Mouse (Mus musculus) spleen, adult 2 months (tissue): ENCODE measurements around the gene Coq10b. TPM values are rescaled to one million over a fixed set of nuclear protein-coding genes. Genes with fewer than 3 reads are reported as not detected.

Experiments used
- DNase-seq, 2 experiments: peaks; one replicate each; pipeline versions ENCODE4 v3.0.0 to v3.0.0-alpha.2; 2012 to 2021; ENCODE audit warnings: low spot score in 2 of 2, low read depth in 1 of 2
- H3K27ac ChIP-seq: fragments of 200-500 bp; 2 replicates; pipeline ENCODE4 v1.5.1; 2012; ENCODE audit warnings: low read length, inconsistent platforms; ENCODE audit not compliant: insufficient read depth
- H3K27me3 ChIP-seq: fragments of 200-500 bp; 2 replicates; pipeline ENCODE4 v1.6.1; 2012; ENCODE audit warnings: mild to moderate bottlenecking, moderate library complexity, low read length, inconsistent platforms; ENCODE audit not compliant: control insufficient read depth, insufficient read depth
- H3K36me3 ChIP-seq: fragments of 200-500 bp; 2 replicates; pipeline ENCODE4 v1.6.1; 2012; ENCODE audit warnings: mild to moderate bottlenecking, low read length, inconsistent platforms; ENCODE audit not compliant: control insufficient read depth, insufficient read depth
- H3K4me1 ChIP-seq: fragments of 200-500 bp; 2 replicates; pipeline ENCODE4 v1.6.1; 2011; ENCODE audit warnings: inconsistent platforms; ENCODE audit not compliant: control insufficient read depth, insufficient read depth, insufficient read length
- H3K4me3 ChIP-seq: fragments of 200-500 bp; 2 replicates; pipeline ENCODE4 v1.5.1; 2011; ENCODE audit warnings: mild to moderate bottlenecking, inconsistent platforms; ENCODE audit not compliant: insufficient read depth, insufficient read length; ENCODE audit errors: extremely low read depth
- CTCF ChIP-seq: fragments of 200-500 bp; IDR thresholded peaks from 2 replicates; pipeline ENCODE4 v1.5.1; 2011; ENCODE audit warnings: mild to moderate bottlenecking, inconsistent platforms; ENCODE audit not compliant: insufficient read depth, insufficient read length, insufficient replicate concordance; ENCODE audit errors: extremely low read depth
- POLR2A ChIP-seq: fragments of 200-500 bp; IDR thresholded peaks from 2 replicates; pipeline ENCODE4 v1.6.1; 2011; ENCODE audit warnings: low read depth, low read length, inconsistent platforms
- WGBS: fragments of 180-500 bp; shearing (Covaris S2); methylation state at CpG from one replicate; pipeline ENCODE4 v1.1.7; 2018; 5-methylcytosine and 5-hydroxymethylcytosine counted together
- polyA plus RNA-seq: library from polyadenylated mRNA; depleted of rRNA; stranded (reverse); fragments of >200 nt; gene quantifications from 2 replicates; pipeline ENCODE4 v1.2.3, GENCODE M21; 2012

Gene Coq10b
- polyA plus RNA-seq, 1 experiment = 3.1 TPM

DNA sequence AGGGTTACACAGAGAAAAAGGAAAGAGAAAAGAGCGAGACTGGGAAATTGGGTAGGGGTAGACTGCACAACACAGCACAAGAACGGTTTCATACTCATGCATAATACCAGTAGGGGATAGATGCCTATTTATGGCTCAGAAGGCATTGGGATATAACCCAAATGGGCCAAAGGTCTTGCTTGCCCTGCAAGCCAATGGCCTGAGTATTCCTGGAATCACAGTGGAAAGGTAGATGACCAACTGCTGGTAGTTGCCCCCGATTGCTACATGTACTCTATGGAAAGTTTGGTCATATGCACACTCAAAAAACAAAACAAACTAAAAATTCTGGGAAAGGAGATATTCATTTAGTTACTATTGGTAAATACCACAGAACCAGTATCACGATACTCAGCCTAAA, 27.1 kb downstream of the Coq10b start:
- Histone ChIP-seq H3K27ac (no peak overlapping the region), H3K4me3 (no peak overlapping the region), H3K4me1 (no peaks in the 10 kb centered on the region), H3K27me3 (no peaks in the 10 kb centered on the region), H3K36me3 (peaks cover 33% of the 10 kb centered on the region)
- 95% methylated on average over 4 of the region's 4 CpGs for WGBS
- DNase-seq = no peak
- no peak for TF ChIP-seq CTCF
- TF ChIP-seq POLR2A = no peak

- peaks cover 2% of the 10 kb centered on the region for H3K4me1 ChIP-seq
- H3K27me3 ChIP-seq = no peaks in the 10 kb centered on the region
- H3K27ac ChIP-seq = no peak overlapping the region
- TF ChIP-seq POLR2A (no peak), CTCF (no peak)
- no peak overlapping the region for H3K4me3 ChIP-seq
- DNase-seq = no peak
- 78% methylated on average over 1 of the region's 1 CpGs for WGBS
- H3K36me3 ChIP-seq = peaks cover 35% of the 10 kb centered on the region
Measured at GRCm38 (mm10) chr1:55082106-55082505, 29.5 kb downstream of the Coq10b start.

DNA sequence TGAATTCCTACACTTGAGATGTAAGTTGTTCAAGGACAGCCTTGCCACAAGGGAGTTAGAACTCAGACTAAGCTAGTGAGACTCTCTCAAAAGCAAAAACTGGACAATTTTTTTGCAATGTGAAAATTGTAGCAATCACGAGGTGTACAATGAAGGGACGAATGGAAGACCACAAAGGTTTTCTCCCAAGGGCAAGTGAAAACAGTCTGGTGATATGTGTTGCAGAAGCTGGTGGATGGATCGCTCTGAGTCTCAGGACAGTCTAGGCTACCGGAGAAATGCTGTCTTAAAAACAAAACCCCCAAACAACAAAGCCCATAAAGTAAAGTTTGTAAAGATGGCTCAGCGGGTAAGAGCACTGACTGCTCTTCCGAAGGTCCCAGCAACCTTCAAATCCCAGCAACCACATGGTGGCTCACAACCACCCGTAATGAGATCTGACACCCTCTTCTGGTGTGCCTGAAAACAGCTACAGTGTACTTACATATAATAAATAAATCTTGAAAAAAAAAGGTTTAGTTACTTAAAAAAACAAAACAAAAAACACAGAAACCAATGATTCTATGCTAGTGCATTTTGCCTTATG, 33.3 kb downstream of the Coq10b start:
- peaks cover 2% of the 10 kb centered on the region for H3K4me1 ChIP-seq
- DNase-seq = no peak
- no peak overlapping the region for H3K4me3 ChIP-seq
- no peaks in the 10 kb centered on the region for H3K27me3 ChIP-seq
- no peak overlapping the region for H3K27ac ChIP-seq
- H3K36me3 ChIP-seq = peaks cover 23% of the 10 kb centered on the region
- 69% methylated on average over 7 of the region's 7 CpGs for whole genome bisulfite sequencing
- TF ChIP-seq CTCF (no peak), POLR2A (no peak)

DNA sequence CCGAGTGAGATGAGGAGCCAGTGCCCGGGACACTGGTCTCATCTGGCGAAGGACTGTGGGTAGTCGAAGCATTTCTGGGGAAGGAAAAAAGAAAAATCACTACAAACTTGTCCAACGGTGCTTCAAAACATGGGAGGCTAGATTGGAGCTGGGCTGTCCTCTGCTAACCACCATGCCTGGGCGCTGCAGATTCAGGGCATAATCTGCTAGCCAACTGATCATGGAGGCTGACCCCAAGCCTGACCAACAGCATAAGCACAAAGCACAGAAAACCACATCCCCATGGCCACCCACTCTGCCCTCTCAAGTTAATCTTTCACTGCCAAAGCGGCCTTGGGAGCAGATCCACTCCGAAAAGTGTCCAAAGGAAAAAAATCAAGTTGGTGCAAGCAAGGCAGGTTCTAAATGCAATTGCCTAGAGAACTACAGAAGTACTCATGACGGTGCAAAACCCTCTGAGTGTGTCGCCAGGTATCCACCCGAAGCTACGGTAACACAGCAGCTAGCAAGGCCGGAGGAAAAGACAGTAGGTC, 34.4 kb downstream of the Coq10b start:
- Histone ChIP-seq H3K27ac (peak overlapping the region; percentile 91), H3K36me3 (peaks cover 23% of the 10 kb centered on the region), H3K4me3 (peak overlapping the region; percentile 89), H3K4me1 (peaks cover 2% of the 10 kb centered on the region), H3K27me3 (no peaks in the 10 kb centered on the region)
- WGBS = 2% methylated on average over 13 of the region's 13 CpGs
- TF ChIP-seq CTCF (no peak), POLR2A (no peak)
- peak in 1 of 2 experiments; percentile 15 for DNase-seq

- under 1% methylated on average over 54 of the region's 57 CpGs for WGBS
- Histone ChIP-seq H3K4me3 (peak overlapping the region; percentile 89), H3K27me3 (no peaks in the 10 kb centered on the region), H3K36me3 (peaks cover 19% of the 10 kb centered on the region), H3K4me1 (peaks cover 2% of the 10 kb centered on the region), H3K27ac (peak overlapping the region; percentile 91)
- no peak for DNase-seq
- TF ChIP-seq POLR2A = peak; percentile 69
- TF ChIP-seq CTCF = no peak
Measured at GRCm38 (mm10) chr1:55087401-55087904, 34.9 kb downstream of the Coq10b start.

DNA sequence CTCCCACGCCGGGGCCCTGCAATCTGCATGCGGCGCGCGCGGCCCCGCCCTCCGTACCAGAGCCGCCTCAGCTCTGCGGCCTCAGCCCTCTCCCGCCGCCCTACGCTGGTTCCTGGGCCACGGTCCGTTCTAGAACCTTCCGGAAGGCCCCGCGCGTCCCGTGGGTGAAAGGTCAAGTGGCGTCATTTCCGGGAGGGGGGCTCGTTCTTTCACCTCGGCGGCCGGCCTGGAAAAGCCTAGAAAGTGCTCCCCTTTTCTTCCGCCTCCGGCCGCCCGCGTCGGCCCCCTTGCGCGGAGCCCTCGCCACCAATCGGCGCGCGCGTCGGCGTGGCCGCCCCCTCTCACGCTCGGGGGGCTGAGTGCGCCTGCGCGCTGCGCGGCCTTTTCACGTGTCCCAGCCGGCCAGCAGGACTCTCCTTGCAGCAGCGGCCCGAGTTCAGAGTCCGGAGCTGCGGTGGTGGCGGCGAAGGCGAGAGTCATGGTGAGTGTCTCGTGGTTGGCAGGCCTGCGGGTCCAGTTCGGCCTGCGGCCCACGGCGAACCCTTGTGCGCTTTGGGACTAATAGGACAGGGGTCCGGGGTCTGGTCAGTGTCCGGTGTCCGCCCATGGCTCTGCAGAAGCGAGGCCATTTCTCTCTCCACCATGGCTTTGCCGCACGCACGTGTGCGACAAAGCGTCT, 35.5 kb downstream of the Coq10b start, which contains the start of the genes Hspe1 and Hspd1:
Gene Hspe1, plus strand, starts transcription at position 201 of the 679 bp plus-strand sequence.
Gene Hspd1, minus strand, starts transcription at position 312 of the 679 bp plus-strand sequence.
- Histone ChIP-seq H3K36me3 (peaks cover 14% of the 10 kb centered on the region), H3K27me3 (no peaks in the 10 kb centered on the region)

More for the DNA sequence above, 35.5 kb downstream of the Coq10b start, which contains the start of the genes Hspe1 and Hspd1:
- TF ChIP-seq POLR2A = peak; percentile 71
- no peak for TF ChIP-seq CTCF
- Histone ChIP-seq H3K4me1 (peaks cover 2% of the 10 kb centered on the region), H3K4me3 (peak within 1 kb of the TSS; percentile 89), H3K27ac (peak within 1 kb of the TSS; percentile 91)
- peak; percentile 97 for DNase-seq
- WGBS = under 1% methylated on average over 76 of the region's 76 CpGs
